Mouse (Mus musculus) neural tube, embryonic 14.5 days (tissue): ENCODE results near the gene Chrng. TPM values are rescaled to one million over a fixed set of nuclear protein-coding genes. Genes with fewer than 3 reads are reported as not detected.

Experiments used
- ATAC-seq: fragments of 200-750 bp; cut with Nextera tagmentation; 2 replicates; pipeline ENCODE4 v1.8.0; 2017; ENCODE audit warnings: low read depth, mild to moderate bottlenecking, moderate TSS enrichment, moderate library complexity
- H3K27ac ChIP-seq: fragments of 300-500 bp; sonication (generic); 2 replicates; pipeline ENCODE4 v1.5.1; 2014; ENCODE audit warnings: low read depth, mild to moderate bottlenecking, control low read depth, low read length, moderate library complexity, mixed read lengths
- H3K27me3 ChIP-seq: fragments of 300-500 bp; sonication (generic); 2 replicates; pipeline ENCODE4 v1.6.1; 2014; ENCODE audit warnings: low read length; ENCODE audit not compliant: control insufficient read depth, insufficient read depth
- H3K36me3 ChIP-seq: fragments of 300-500 bp; sonication (generic); 2 replicates; pipeline ENCODE4 v1.6.1; 2014; ENCODE audit warnings: low read length, mixed read lengths; ENCODE audit not compliant: control insufficient read depth, insufficient read depth
- H3K4me1 ChIP-seq: fragments of 300-500 bp; sonication (generic); 2 replicates; pipeline ENCODE4 v1.6.1; 2014; ENCODE audit warnings: low read length; ENCODE audit not compliant: control insufficient read depth, insufficient read depth
- H3K4me2 ChIP-seq: fragments of 300-500 bp; sonication (generic); 2 replicates; pipeline ENCODE4 v1.6.1; 2014; ENCODE audit warnings: mild to moderate bottlenecking, low read depth, low read length, control low read depth
- H3K4me3 ChIP-seq: fragments of 300-500 bp; sonication (generic); 2 replicates; pipeline ENCODE4 v1.5.1; 2014; ENCODE audit warnings: low read depth, low read length, control low read depth, mixed read lengths
- H3K9ac ChIP-seq: fragments of 300-500 bp; sonication (generic); replicated peaks from 2 replicates; pipeline ENCODE4 v1.6.1; 2014; ENCODE audit warnings: low read depth, mild to moderate bottlenecking, control low read depth, low read length, mixed read lengths
- H3K9me3 ChIP-seq: fragments of 300-500 bp; sonication (generic); 2 replicates; pipeline ENCODE4 v1.6.1; 2016; ENCODE audit warnings: low read length; ENCODE audit not compliant: control insufficient read depth
- WGBS: fragments of 180-500 bp; shearing (Covaris S2); extraction: QIAGEN DNeasy Blood & Tissue Kit; methylation state at CpG from one replicate; pipeline ENCODE4 v1.1.7; 2014; 5-methylcytosine and 5-hydroxymethylcytosine counted together
- polyA plus RNA-seq: library from polyadenylated mRNA; unstranded; fragments of >200 nt; fragmentation: Nextera tagmentation; extraction: Ambion mirVana; gene quantifications from 2 replicates; pipeline ENCODE4 v1.2.1, GENCODE M21; 2014

Chrng gene
- polyA plus RNA-seq, 1 experiment from 2014 or later, result not detected

- peaks cover 11% of the 10 kb centered on the region for H3K27me3 ChIP-seq
- no peak overlapping the region for H3K4me3 ChIP-seq
- WGBS, result 92% methylated on average over 2 of the region's 2 CpGs
These were observed 54.9 kb downstream of the Chrng start for GRCm38 (mm10) chr1:87259316-87259715.

More at GRCm38 (mm10) chr1:87259316-87259715, 54.9 kb downstream of the Chrng start:
- Histone ChIP-seq H3K27ac (no peak overlapping the region), H3K36me3 (no peaks in the 10 kb centered on the region), H3K9me3 (no peaks in the 10 kb centered on the region), H3K9ac (no peak overlapping the region), H3K4me2 (no peak overlapping the region), H3K4me1 (peaks cover 5% of the 10 kb centered on the region; the same call in 1 of the 2 replicates)
- no peak for ATAC-seq

Other genes starting within 250 kb of the Chrng start
- gene Alppl2, start 114.7 kb upstream of the Chrng start, polyA plus RNA-seq, result not detected in 2 replicates
- gene Alpi, start 103.1 kb upstream of the Chrng start, polyA plus RNA-seq, result not detected in 2 replicates
- gene Akp3, start 79.7 kb upstream of the Chrng start, polyA plus RNA-seq, result not detected in 2 replicates
- gene Ecel1, start 48.1 kb upstream of the Chrng start, polyA plus RNA-seq, result 60.2 and 64.9 TPM in 2 replicates
- gene Prss56, start 21.3 kb upstream of the Chrng start, polyA plus RNA-seq, result 0.46 and 6.1 TPM in 2 replicates
- gene Chrnd, start 14.1 kb upstream of the Chrng start, polyA plus RNA-seq, result not detected in 2 replicates
- 68.7 and 90.7 TPM in 2 replicates for gene Eif4e2, start 9.3 kb downstream of the Chrng start, polyA plus RNA-seq
- gene Efhd1, start 59.7 kb downstream of the Chrng start, polyA plus RNA-seq, result 1.2 and 1.9 TPM in 2 replicates
- 76.4 and 77.0 TPM in 2 replicates for gene Gigyf2, start 122.3 kb downstream of the Chrng start, polyA plus RNA-seq
- 0.68 and 1.5 TPM in 2 replicates for gene Kcnj13, start 190.1 kb downstream of the Chrng start, polyA plus RNA-seq